Mouse (Mus musculus): ENCODE data around the gene Acer3. TPM values are rescaled to one million over a fixed set of nuclear protein-coding genes. Genes with fewer than 3 reads are reported as not detected.

Gene Acer3
- total RNA-seq, 1 experiment: 26.2 TPM

GRCm38 (mm10) chr7:98324228-98324627 is 3.2 kb upstream of the Acer3 start:
- H3K36me3 ChIP-seq (ENCODE audit: control insufficient read depth, insufficient read depth, low read length, poor library complexity, severe bottlenecking): no peaks in the 10 kb centered on the region
- no peak overlapping the region for H3K4me3 ChIP-seq (ENCODE audit: insufficient read depth in 1 of 2, low read depth in 1 of 2, low read length in 2 of 2, poor library complexity in 1 of 2, severe bottlenecking in 1 of 2)
- no peak overlapping the region for H3K27ac ChIP-seq (ENCODE audit: insufficient read depth, low read depth, low read length, poor library complexity, severe bottlenecking)
- H3K9ac ChIP-seq (ENCODE audit: insufficient read depth, low read depth, low read length, poor library complexity, severe bottlenecking): no peak overlapping the region
- no peak for DNase-seq (ENCODE audit: low read depth, low spot score)
- peaks cover 2 to 7% of the 10 kb centered on the region in 2 experiments; a peak in 2 of 4 replicates for H3K4me1 ChIP-seq (ENCODE audit: control insufficient read depth in 2 of 2, insufficient read depth in 2 of 2, low read length in 2 of 2, poor library complexity in 1 of 2)
- no peaks in the 10 kb centered on the region for H3K9me3 ChIP-seq (ENCODE audit: control insufficient read depth, insufficient read depth, low read depth, low read length)
- TF ChIP-seq MAFK (IDR thresholded peaks at IDR 0.05; ENCODE audit: insufficient read depth, low read depth, low read length) (no peak), CHD2 (IDR thresholded peaks at IDR 0.05; ENCODE audit: low read depth, low read length) (no peak), ZNF384 (IDR thresholded peaks at IDR 0.05; ENCODE audit: low read depth, low read length) (no peak), ZC3H11A (IDR thresholded peaks at IDR 0.05; ENCODE audit: borderline replicate concordance, low read depth, low read length) (no peak), HCFC1 (IDR thresholded peaks at IDR 0.05; ENCODE audit: borderline replicate concordance, insufficient read depth, low read length) (no peak)
- in situ Hi-C loops (cut with MboI; ENCODE audit: low sequenced_read_pairs in 2 of 2, unreplicated experiment in 2 of 2): no loop called here

GRCm38 (mm10) chr7:98323288-98324019 is 2.4 kb upstream of the Acer3 start:
- TF ChIP-seq ZNF384 (IDR thresholded peaks at IDR 0.05; ENCODE audit: low read depth, low read length) (no peak), ZC3H11A (IDR thresholded peaks at IDR 0.05; ENCODE audit: borderline replicate concordance, low read depth, low read length) (no peak), MAFK (IDR thresholded peaks at IDR 0.05; ENCODE audit: insufficient read depth, low read depth, low read length) (no peak), CHD2 (IDR thresholded peaks at IDR 0.05; ENCODE audit: low read depth, low read length) (no peak), HCFC1 (IDR thresholded peaks at IDR 0.05; ENCODE audit: borderline replicate concordance, insufficient read depth, low read length) (no peak)
- Histone ChIP-seq H3K9ac (ENCODE audit: insufficient read depth, low read depth, low read length, poor library complexity, severe bottlenecking) (no peak overlapping the region), H3K4me1 (ENCODE audit: control insufficient read depth in 2 of 2, insufficient read depth in 2 of 2, low read length in 2 of 2, poor library complexity in 1 of 2) (peaks cover 2 to 7% of the 10 kb centered on the region in 2 experiments; a peak in 2 of 4 replicates), H3K36me3 (ENCODE audit: control insufficient read depth, insufficient read depth, low read length, poor library complexity, severe bottlenecking) (no peaks in the 10 kb centered on the region), H3K4me3 (ENCODE audit: insufficient read depth in 1 of 2, low read depth in 1 of 2, low read length in 2 of 2, poor library complexity in 1 of 2, severe bottlenecking in 1 of 2) (no peak overlapping the region), H3K27ac (ENCODE audit: insufficient read depth, low read depth, low read length, poor library complexity, severe bottlenecking) (no peak overlapping the region), H3K9me3 (ENCODE audit: control insufficient read depth, insufficient read depth, low read depth, low read length) (no peaks in the 10 kb centered on the region)
- in situ Hi-C loops (cut with MboI; ENCODE audit: low sequenced_read_pairs in 2 of 2, unreplicated experiment in 2 of 2): no loop called here
- DNase-seq (ENCODE audit: low read depth, low spot score): no peak

- no peaks in the 10 kb centered on the region for H3K36me3 ChIP-seq (ENCODE audit: control insufficient read depth, insufficient read depth, low read length, poor library complexity, severe bottlenecking)
- in situ Hi-C loops (cut with MboI; ENCODE audit: low sequenced_read_pairs in 2 of 2, unreplicated experiment in 2 of 2): no loop called here
- H3K4me1 ChIP-seq (ENCODE audit: control insufficient read depth in 2 of 2, insufficient read depth in 2 of 2, low read length in 2 of 2, poor library complexity in 1 of 2): peaks cover 2 to 7% of the 10 kb centered on the region in 2 experiments; a peak in 2 of 4 replicates
- no peaks in the 10 kb centered on the region for H3K9me3 ChIP-seq (ENCODE audit: control insufficient read depth, insufficient read depth, low read depth, low read length)
- no peak for DNase-seq (ENCODE audit: low read depth, low spot score)
- TF ChIP-seq ZC3H11A (IDR thresholded peaks at IDR 0.05; ENCODE audit: borderline replicate concordance, low read depth, low read length) (no peak), ZNF384 (IDR thresholded peaks at IDR 0.05; ENCODE audit: low read depth, low read length) (no peak), MAFK (IDR thresholded peaks at IDR 0.05; ENCODE audit: insufficient read depth, low read depth, low read length) (no peak), CHD2 (IDR thresholded peaks at IDR 0.05; ENCODE audit: low read depth, low read length) (no peak)
- no peak overlapping the region for H3K4me3 ChIP-seq (ENCODE audit: insufficient read depth in 1 of 2, low read depth in 1 of 2, low read length in 2 of 2, poor library complexity in 1 of 2, severe bottlenecking in 1 of 2)
- H3K9ac ChIP-seq (ENCODE audit: insufficient read depth, low read depth, low read length, poor library complexity, severe bottlenecking): no peak overlapping the region
- H3K27ac ChIP-seq (ENCODE audit: insufficient read depth, low read depth, low read length, poor library complexity, severe bottlenecking): no peak overlapping the region
Measured at GRCm38 (mm10) chr7:98322415-98322814, 1.4 kb upstream of the Acer3 start.

- TF ChIP-seq ZC3H11A (IDR thresholded peaks at IDR 0.05; ENCODE audit: borderline replicate concordance, low read depth, low read length): no peak
- TF ChIP-seq HCFC1 (IDR thresholded peaks at IDR 0.05; ENCODE audit: borderline replicate concordance, insufficient read depth, low read length): no peak
- TF ChIP-seq ZNF384 (IDR thresholded peaks at IDR 0.05; ENCODE audit: low read depth, low read length): no peak
- no peak for TF ChIP-seq CHD2 (IDR thresholded peaks at IDR 0.05; ENCODE audit: low read depth, low read length)
- no peak for TF ChIP-seq MAFK (IDR thresholded peaks at IDR 0.05; ENCODE audit: insufficient read depth, low read depth, low read length)
- Histone ChIP-seq H3K36me3 (ENCODE audit: control insufficient read depth, insufficient read depth, low read length, poor library complexity, severe bottlenecking) (no peaks in the 10 kb centered on the region), H3K4me3 (ENCODE audit: insufficient read depth in 1 of 2, low read depth in 1 of 2, low read length in 2 of 2, poor library complexity in 1 of 2, severe bottlenecking in 1 of 2) (no peak overlapping the region), H3K27ac (ENCODE audit: insufficient read depth, low read depth, low read length, poor library complexity, severe bottlenecking) (no peak overlapping the region), H3K4me1 (ENCODE audit: control insufficient read depth in 2 of 2, insufficient read depth in 2 of 2, low read length in 2 of 2, poor library complexity in 1 of 2) (peaks cover 2 to 7% of the 10 kb centered on the region in 2 experiments; a peak in 2 of 4 replicates), H3K9me3 (ENCODE audit: control insufficient read depth, insufficient read depth, low read depth, low read length) (no peaks in the 10 kb centered on the region), H3K9ac (ENCODE audit: insufficient read depth, low read depth, low read length, poor library complexity, severe bottlenecking) (no peak overlapping the region)
- no peak for DNase-seq (ENCODE audit: low read depth, low spot score)
- in situ Hi-C loops (cut with MboI; ENCODE audit: low sequenced_read_pairs in 2 of 2, unreplicated experiment in 2 of 2): no loop called here
Measured at GRCm38 (mm10) chr7:98320006-98320556, 927 bp downstream of the Acer3 start.

All from ES-E14 (cell line).